Mouse (Mus musculus): ENCODE measurements at regions not wholly inside any gene's neighbourhood (a gene's known extent, or its start where the extent isn't known, plus 50 kb on each side); places are given as distances from the start of the nearest gene placed in this dataset.

- TF ChIP-seq CTCF (IDR thresholded peaks at IDR 0.05; ENCODE audit: low read depth, low read length) (no peak), POLR2A (IDR thresholded peaks at IDR 0.05; ENCODE audit: extremely low read depth, insufficient read depth, low read length) (no peak)
These were observed 104.1 kb upstream of the Tsc22d2 start for GRCm38 (mm10) chr3:58310390-58310789.

Measured in liver, adult 2 months (tissue).